Mouse (Mus musculus) cortical plate, adult 2 months (tissue): ENCODE measurements around the gene Tcf7.

Experiments used
- CTCF ChIP-seq: fragments of 200-500 bp; IDR thresholded peaks from 2 replicates; pipeline ENCODE4 v1.5.1; 2011; ENCODE audit warnings: mild to moderate bottlenecking, control low read depth, low read length; ENCODE audit not compliant: insufficient read depth; ENCODE audit errors: extremely low read depth
- POLR2A ChIP-seq: fragments of 200-500 bp; IDR thresholded peaks from 2 replicates; pipeline ENCODE4 v1.6.1; 2011; ENCODE audit warnings: mild to moderate bottlenecking, low read length, control low read depth; ENCODE audit not compliant: insufficient read depth; ENCODE audit errors: extremely low read depth

GRCm38 (mm10) chr11:52327313-52327712, 44.5 kb upstream of the Tcf7 start:
- TF ChIP-seq POLR2A: no peak
- no peak for TF ChIP-seq CTCF
